Mouse (Mus musculus): ENCODE results near the gene Pla2g4f. TPM values are rescaled to one million over a fixed set of nuclear protein-coding genes. Genes with fewer than 3 reads are reported as not detected.
A peak's percentile ranks its signal among the peaks of the same experiment; 100 is the strongest.

The Pla2g4f gene
- polyA plus RNA-seq, 1 experiment, result 0.10 TPM

GRCm38 (mm10) chr2:120284094-120284493 lies 29.9 kb downstream of the Pla2g4f start:
- TF ChIP-seq POLR2A (IDR thresholded peaks at IDR 0.05; ENCODE audit: extremely low read depth, insufficient read depth, low read length), result no peak
- no peak for TF ChIP-seq CTCF (IDR thresholded peaks at IDR 0.05; ENCODE audit: extremely low read depth, insufficient read depth, low read length)

GRCm38 (mm10) chr2:120283550-120283949 lies 30.4 kb downstream of the Pla2g4f start:
- Histone ChIP-seq H3K4me1 (ENCODE audit: control insufficient read depth, insufficient read depth, low read length) (no peaks in the 10 kb centered on the region), H3K27ac (ENCODE audit: insufficient read depth, low read length) (no peak overlapping the region), H3K4me3 (ENCODE audit: insufficient read depth, low read length) (no peak overlapping the region)
- TF ChIP-seq CTCF (IDR thresholded peaks at IDR 0.05; ENCODE audit: extremely low read depth, insufficient read depth, low read length) (no peak), POLR2A (IDR thresholded peaks at IDR 0.05; ENCODE audit: extremely low read depth, insufficient read depth, low read length) (no peak)

More at GRCm38 (mm10) chr2:120284094-120284493, 29.9 kb downstream of the Pla2g4f start:
- H3K4me1 ChIP-seq (ENCODE audit: control insufficient read depth, insufficient read depth, low read length), result no peaks in the 10 kb centered on the region
- no peak overlapping the region for H3K4me3 ChIP-seq (ENCODE audit: insufficient read depth, low read length)
- no peak overlapping the region for H3K27ac ChIP-seq (ENCODE audit: insufficient read depth, low read length)

DNA sequence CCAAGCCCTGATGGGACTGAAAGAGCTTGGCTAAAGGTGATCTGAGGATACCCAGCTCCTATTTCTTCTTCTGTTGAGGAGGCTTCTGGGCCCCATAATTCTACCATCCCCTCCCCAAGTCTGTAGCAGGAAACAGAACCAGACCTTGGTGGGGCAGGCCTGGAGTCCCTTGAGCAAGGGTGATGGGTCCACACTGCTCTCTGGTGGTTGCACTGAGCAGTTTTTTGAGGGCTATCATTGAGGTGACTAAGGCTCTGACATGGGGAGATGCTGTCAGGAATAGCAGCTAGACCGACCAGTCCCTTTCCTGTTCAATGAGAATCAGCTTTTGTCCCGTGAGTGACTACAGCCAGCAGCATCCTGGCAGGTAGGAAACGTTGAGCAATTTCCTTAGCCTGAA lies 32.7 kb downstream of the Pla2g4f start:
- no peaks in the 10 kb centered on the region for H3K4me1 ChIP-seq (ENCODE audit: control insufficient read depth, insufficient read depth, low read length)
- no peak overlapping the region for H3K4me3 ChIP-seq (ENCODE audit: insufficient read depth, low read length)
- TF ChIP-seq CTCF (IDR thresholded peaks at IDR 0.05; ENCODE audit: extremely low read depth, insufficient read depth, low read length) (peak; percentile 18; the same call in 1 of the 2 replicates), POLR2A (IDR thresholded peaks at IDR 0.05; ENCODE audit: extremely low read depth, insufficient read depth, low read length) (no peak)
- no peak overlapping the region for H3K27ac ChIP-seq (ENCODE audit: insufficient read depth, low read length)

DNA sequence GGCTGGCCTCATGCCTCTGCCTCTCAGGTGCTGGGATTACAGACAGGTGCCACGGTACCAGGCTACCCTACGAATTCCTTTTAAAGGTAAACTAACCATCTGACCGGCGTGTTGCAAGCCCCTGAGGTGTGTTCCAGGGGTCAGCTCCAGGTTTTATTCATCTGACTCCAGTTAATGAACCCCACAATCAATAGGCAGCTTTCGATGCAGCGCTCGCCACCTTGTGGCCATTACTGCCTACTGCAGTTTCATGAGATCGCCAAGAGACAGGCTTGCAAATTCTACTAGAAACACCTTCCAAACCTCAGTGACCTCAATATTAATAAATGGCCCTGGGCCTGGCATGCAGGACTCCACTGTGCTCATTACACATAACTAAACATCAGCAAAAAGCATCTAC lies 34.0 kb downstream of the Pla2g4f start:
- no peak overlapping the region for H3K27ac ChIP-seq (ENCODE audit: insufficient read depth, low read length)
- TF ChIP-seq POLR2A (IDR thresholded peaks at IDR 0.05; ENCODE audit: extremely low read depth, insufficient read depth, low read length) (no peak), CTCF (IDR thresholded peaks at IDR 0.05; ENCODE audit: extremely low read depth, insufficient read depth, low read length) (peak; percentile 78)
- H3K4me1 ChIP-seq (ENCODE audit: control insufficient read depth, insufficient read depth, low read length), result no peaks in the 10 kb centered on the region
- no peak overlapping the region for H3K4me3 ChIP-seq (ENCODE audit: insufficient read depth, low read length)

- no peak overlapping the region for H3K4me3 ChIP-seq (ENCODE audit: insufficient read depth, low read length)
- no peaks in the 10 kb centered on the region for H3K4me1 ChIP-seq (ENCODE audit: control insufficient read depth, insufficient read depth, low read length)
- H3K27ac ChIP-seq (ENCODE audit: insufficient read depth, low read length), result no peak overlapping the region
- TF ChIP-seq CTCF (IDR thresholded peaks at IDR 0.05; ENCODE audit: extremely low read depth, insufficient read depth, low read length), result no peak
- no peak for TF ChIP-seq POLR2A (IDR thresholded peaks at IDR 0.05; ENCODE audit: extremely low read depth, insufficient read depth, low read length)
Observed at GRCm38 (mm10) chr2:120276951-120277350, 37.0 kb downstream of the Pla2g4f start.

DNA sequence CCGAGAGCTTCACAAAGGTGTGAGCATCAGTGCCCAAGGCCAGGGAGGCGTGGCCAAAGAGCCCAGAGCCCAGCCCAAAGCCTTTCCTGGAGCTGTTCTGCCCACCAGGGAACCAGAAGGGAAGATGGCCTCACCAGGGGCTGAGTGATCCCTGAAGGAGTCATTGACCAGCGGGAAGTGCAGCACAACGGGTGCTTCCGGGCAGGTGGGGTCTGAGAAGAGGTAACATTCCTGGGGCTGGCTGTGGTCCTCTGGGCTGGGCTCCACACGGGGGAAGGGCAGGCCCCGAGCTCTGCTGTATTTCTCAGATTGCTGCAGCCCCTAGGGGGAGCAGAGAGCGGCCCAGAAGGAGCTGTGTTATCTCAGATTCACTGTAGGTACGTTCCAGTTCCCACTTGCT lies 45.3 kb downstream of the Pla2g4f start:
- Histone ChIP-seq H3K27ac (ENCODE audit: insufficient read depth, low read length) (no peak overlapping the region), H3K4me3 (ENCODE audit: insufficient read depth, low read length) (no peak overlapping the region), H3K4me1 (ENCODE audit: control insufficient read depth, insufficient read depth, low read length) (no peaks in the 10 kb centered on the region)
- TF ChIP-seq POLR2A (IDR thresholded peaks at IDR 0.05; ENCODE audit: extremely low read depth, insufficient read depth, low read length), result no peak
- TF ChIP-seq CTCF (IDR thresholded peaks at IDR 0.05; ENCODE audit: extremely low read depth, insufficient read depth, low read length), result peak; percentile 26; the same call in 1 of the 2 replicates

GRCm38 (mm10) chr2:120265523-120265922 lies 48.4 kb downstream of the Pla2g4f start:
- TF ChIP-seq POLR2A (IDR thresholded peaks at IDR 0.05; ENCODE audit: extremely low read depth, insufficient read depth, low read length) (no peak), CTCF (IDR thresholded peaks at IDR 0.05; ENCODE audit: extremely low read depth, insufficient read depth, low read length) (peak; percentile 34; the same call in 1 of the 2 replicates)
- H3K4me3 ChIP-seq (ENCODE audit: insufficient read depth, low read length), result no peak overlapping the region
- H3K4me1 ChIP-seq (ENCODE audit: control insufficient read depth, insufficient read depth, low read length), result no peaks in the 10 kb centered on the region

DNA sequence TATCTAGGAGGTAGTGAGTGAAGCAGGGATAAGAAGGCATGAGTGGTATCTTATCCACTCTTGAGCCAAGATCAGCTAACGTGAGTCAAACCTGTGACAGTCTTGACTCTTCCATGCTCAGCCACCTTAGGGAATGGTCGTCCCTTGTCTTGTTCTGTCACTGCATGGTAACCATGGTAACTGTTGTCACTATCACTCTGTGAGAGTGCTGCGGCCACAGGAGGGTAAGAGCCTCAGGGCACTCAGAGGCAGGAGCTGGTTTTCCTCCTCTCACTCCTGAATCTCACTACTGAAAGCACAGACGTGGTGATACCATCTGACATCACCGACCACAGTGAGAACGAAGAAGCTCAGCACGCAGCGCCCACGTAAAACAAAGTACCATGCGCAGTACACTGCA lies 49.1 kb downstream of the Pla2g4f start:
- Histone ChIP-seq H3K4me1 (ENCODE audit: control insufficient read depth, insufficient read depth, low read length) (no peaks in the 10 kb centered on the region), H3K4me3 (ENCODE audit: insufficient read depth, low read length) (no peak overlapping the region), H3K27ac (ENCODE audit: insufficient read depth, low read length) (no peak overlapping the region)
- TF ChIP-seq POLR2A (IDR thresholded peaks at IDR 0.05; ENCODE audit: extremely low read depth, insufficient read depth, low read length), result no peak
- no peak for TF ChIP-seq CTCF (IDR thresholded peaks at IDR 0.05; ENCODE audit: extremely low read depth, insufficient read depth, low read length)

More at GRCm38 (mm10) chr2:120265523-120265922, 48.4 kb downstream of the Pla2g4f start:
- H3K27ac ChIP-seq (ENCODE audit: insufficient read depth, low read length), result no peak overlapping the region

DNA sequence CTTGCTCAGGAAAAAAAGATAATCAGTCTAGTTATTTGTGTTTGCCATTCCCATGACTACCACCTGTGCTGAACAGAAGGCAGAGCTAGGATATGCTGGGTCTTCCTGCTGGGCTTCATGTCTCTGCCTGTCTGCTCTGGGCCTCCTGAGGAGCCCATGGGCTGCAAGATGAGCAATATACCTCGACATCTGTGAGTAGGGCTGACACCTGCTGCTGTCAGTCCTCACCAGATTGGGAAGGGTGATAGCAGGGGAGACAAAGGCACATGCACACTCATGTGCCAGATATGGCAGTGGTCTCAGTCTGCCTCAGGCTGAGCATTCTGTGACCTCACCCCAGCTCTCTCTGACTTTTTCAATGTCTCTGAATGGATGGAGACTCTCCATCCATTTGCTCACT lies 51.1 kb downstream of the Pla2g4f start:
- Histone ChIP-seq H3K4me1 (ENCODE audit: control insufficient read depth, insufficient read depth, low read length) (no peaks in the 10 kb centered on the region), H3K4me3 (ENCODE audit: insufficient read depth, low read length) (no peak overlapping the region)
- TF ChIP-seq CTCF (IDR thresholded peaks at IDR 0.05; ENCODE audit: extremely low read depth, insufficient read depth, low read length) (no peak), POLR2A (IDR thresholded peaks at IDR 0.05; ENCODE audit: extremely low read depth, insufficient read depth, low read length) (no peak)

GRCm38 (mm10) chr2:120261346-120261745 lies 52.6 kb downstream of the Pla2g4f start:
- H3K4me3 ChIP-seq (ENCODE audit: insufficient read depth, low read length), result no peak overlapping the region
- H3K27ac ChIP-seq (ENCODE audit: insufficient read depth, low read length), result no peak overlapping the region
- no peak for TF ChIP-seq CTCF (IDR thresholded peaks at IDR 0.05; ENCODE audit: extremely low read depth, insufficient read depth, low read length)
- no peak for TF ChIP-seq POLR2A (IDR thresholded peaks at IDR 0.05; ENCODE audit: extremely low read depth, insufficient read depth, low read length)
- no peaks in the 10 kb centered on the region for H3K4me1 ChIP-seq (ENCODE audit: control insufficient read depth, insufficient read depth, low read length)

More for the DNA sequence above, 51.1 kb downstream of the Pla2g4f start:
- H3K27ac ChIP-seq (ENCODE audit: insufficient read depth, low read length), result no peak overlapping the region

Data from cortical plate, adult 2 months (tissue).